Mouse (Mus musculus): ENCODE results near the gene Rad23b. TPM values are rescaled to one million over a fixed set of nuclear protein-coding genes. Genes with fewer than 3 reads are reported as not detected.
"Not testable (repeated sequence)": the region's sequence is repeated elsewhere in the genome, so short reads cannot be mapped to it uniquely, and the experiment has no call there.

Gene Rad23b
- polyA plus RNA-seq, 1 experiment from 2014 or later, result 36.6 TPM

DNA sequence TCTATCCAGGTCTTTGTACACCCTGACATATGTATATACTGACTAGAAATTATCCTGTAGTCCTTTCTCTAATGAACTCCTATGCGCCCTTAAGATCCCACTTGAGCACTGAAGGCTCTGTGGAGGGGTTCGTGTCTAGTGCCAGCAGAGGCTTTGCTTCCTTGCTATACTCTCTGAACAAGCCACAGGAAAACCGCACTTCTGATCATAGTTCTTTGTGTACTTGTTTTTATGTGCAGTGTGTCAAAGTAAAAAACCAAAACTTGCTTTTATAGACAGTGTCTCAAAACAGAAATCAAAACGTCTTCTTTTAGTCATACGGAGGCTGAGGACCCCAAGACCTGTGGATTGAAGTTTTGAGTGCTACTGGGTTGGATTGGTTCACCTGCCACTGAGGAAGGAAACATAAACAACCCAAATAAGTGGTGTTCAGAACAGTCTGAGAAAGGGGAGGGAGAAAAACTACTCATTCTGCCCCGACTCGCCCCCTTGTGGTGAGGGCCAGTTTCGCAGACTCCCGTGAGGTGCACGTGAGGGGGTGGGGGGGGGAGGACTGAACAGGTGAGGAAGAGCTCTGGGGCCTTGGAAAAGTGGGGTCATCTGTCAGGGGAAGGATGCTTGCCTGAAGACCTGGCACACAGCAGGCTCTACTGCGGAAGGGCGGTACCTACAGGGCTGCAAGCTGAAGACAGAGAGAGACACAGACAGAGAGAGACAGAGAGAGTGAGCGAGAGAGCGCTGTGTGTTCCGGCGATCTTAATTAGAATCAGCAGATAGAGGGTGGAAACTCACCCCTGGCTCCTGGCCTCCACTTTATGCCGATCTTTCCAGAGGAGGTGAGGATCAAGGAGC is 48.3 kb downstream of the Rad23b start:
- H3K27me3 ChIP-seq, result no peaks in the 10 kb centered on the region
- WGBS (ENCODE audit: insufficient replicate concordance), result 37% methylated on average over 17 of the region's 17 CpGs
- no peak overlapping the region for H3K4me2 ChIP-seq
- no peaks in the 10 kb centered on the region for H3K36me3 ChIP-seq (replicated peaks)
- no peak overlapping the region for H3K9ac ChIP-seq
- ATAC-seq (ENCODE audit: insufficient read depth), result no peak
- no peaks in the 10 kb centered on the region for H3K4me1 ChIP-seq (replicated peaks)
- no peaks in the 10 kb centered on the region for H3K9me3 ChIP-seq (replicated peaks)
- H3K27ac ChIP-seq (replicated peaks), result no peak overlapping the region
- no peak overlapping the region for H3K4me3 ChIP-seq (replicated peaks)

DNA sequence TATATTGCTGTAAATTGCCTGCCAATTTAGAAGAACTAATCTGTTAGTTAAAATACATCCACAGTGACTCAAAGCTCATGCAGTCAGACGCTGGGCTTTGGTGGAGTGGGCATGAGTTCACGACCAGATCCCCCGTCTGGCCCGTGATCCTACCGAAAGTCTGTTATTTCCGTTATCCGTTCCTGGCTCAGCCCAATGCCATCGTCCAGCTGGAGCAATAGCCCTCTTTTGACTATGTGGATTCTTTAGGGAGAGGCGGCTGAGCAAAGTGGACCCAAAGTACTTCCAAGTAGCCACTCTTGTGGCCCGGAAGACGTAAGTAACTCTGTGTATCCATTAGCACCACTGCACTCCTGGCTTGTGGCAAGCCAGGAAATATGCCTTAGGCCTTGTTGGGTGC is 49.1 kb downstream of the Rad23b start:
- Histone ChIP-seq H3K4me3 (replicated peaks) (no peak overlapping the region), H3K4me1 (replicated peaks) (no peaks in the 10 kb centered on the region), H3K4me2 (no peak overlapping the region), H3K27me3 (no peaks in the 10 kb centered on the region), H3K9ac (no peak overlapping the region), H3K36me3 (replicated peaks) (no peaks in the 10 kb centered on the region), H3K9me3 (replicated peaks) (no peaks in the 10 kb centered on the region), H3K27ac (replicated peaks) (no peak overlapping the region)
- 77% methylated on average over 11 of the region's 11 CpGs for WGBS (ENCODE audit: insufficient replicate concordance)
- no peak for ATAC-seq (ENCODE audit: insufficient read depth)

DNA sequence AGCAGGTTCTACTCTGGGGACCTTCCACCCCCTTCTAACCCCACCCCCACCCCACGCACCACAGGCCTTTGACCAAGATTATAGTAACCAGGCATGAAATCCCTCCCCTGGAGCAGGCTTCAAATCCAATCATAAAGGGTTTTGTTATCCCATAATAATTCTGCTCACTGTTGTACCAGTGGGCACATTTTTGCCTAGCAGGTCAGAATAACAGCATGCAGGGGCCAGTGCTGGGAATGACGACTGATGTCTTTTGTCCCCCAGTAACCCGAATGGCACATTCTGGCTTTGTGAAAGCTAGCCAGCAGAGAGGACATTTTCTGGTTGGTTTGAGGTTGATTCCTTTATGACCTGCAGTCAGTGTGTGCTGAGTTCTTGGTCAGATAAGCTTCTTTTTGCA is 55.5 kb downstream of the Rad23b start:
- Histone ChIP-seq H3K9ac (no peak overlapping the region), H3K27me3 (no peaks in the 10 kb centered on the region), H3K9me3 (replicated peaks) (no peaks in the 10 kb centered on the region), H3K4me2 (no peak overlapping the region), H3K27ac (replicated peaks) (no peak overlapping the region), H3K4me3 (replicated peaks) (no peak overlapping the region), H3K4me1 (replicated peaks) (peaks cover 12% of the 10 kb centered on the region), H3K36me3 (replicated peaks) (no peaks in the 10 kb centered on the region)
- 40% methylated on average over 3 of the region's 3 CpGs for whole genome bisulfite sequencing (ENCODE audit: insufficient replicate concordance)
- no peak for ATAC-seq (ENCODE audit: insufficient read depth)

DNA sequence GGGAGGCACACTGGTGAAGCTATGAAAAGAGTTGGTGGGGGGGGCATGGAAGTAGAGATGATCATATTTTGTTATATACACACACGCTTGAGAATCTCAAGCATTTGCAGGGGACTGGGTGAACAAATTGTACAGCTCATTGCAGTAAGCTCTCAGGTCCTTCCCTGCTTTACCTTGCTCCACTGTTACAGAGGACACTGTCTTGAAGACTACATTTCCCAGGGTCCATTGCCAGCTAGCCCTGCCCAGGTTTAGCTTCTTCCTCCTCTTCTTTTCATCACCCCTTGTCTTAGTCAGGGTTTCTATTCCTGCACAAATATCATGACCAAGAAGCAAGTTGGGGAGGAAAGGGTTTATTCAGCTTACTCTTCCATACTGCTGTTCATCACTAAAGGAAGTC is 56.7 kb downstream of the Rad23b start:
- Histone ChIP-seq H3K27me3 (no peaks in the 10 kb centered on the region), H3K9me3 (replicated peaks) (no peaks in the 10 kb centered on the region), H3K27ac (replicated peaks) (no peak overlapping the region), H3K9ac (no peak overlapping the region), H3K36me3 (replicated peaks) (no peaks in the 10 kb centered on the region), H3K4me2 (no peak overlapping the region), H3K4me3 (replicated peaks) (no peak overlapping the region), H3K4me1 (replicated peaks) (peaks cover 12% of the 10 kb centered on the region)
- ATAC-seq (ENCODE audit: insufficient read depth), result no peak
- WGBS (ENCODE audit: insufficient replicate concordance), result 64% methylated on average over 1 of the region's 1 CpGs

DNA sequence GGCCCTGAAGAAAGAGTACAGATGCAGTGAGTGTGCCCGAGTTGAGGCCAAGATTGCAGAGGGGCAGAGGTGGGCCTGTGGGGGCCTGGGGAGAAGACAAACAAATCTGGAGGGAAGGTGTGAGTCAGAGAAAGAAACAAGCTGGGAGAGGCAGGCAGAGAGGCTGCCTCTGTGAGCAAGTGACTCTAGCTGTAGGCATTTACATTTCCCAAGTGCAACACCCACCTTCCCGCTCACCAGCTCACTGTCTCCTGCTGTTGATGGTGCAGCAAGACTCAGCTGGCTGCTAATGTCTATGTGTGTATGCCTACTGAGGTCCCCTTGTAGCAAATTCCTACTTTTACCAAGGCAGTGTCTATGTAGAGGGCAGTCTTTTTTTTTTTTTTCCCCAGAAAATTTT is 58.2 kb downstream of the Rad23b start:
- H3K27ac ChIP-seq (replicated peaks), result no peak overlapping the region
- H3K9me3 ChIP-seq (replicated peaks), result no peaks in the 10 kb centered on the region
- H3K27me3 ChIP-seq, result no peaks in the 10 kb centered on the region
- no peak overlapping the region for H3K4me3 ChIP-seq (replicated peaks)
- no peak for ATAC-seq (ENCODE audit: insufficient read depth)
- no peaks in the 10 kb centered on the region for H3K36me3 ChIP-seq (replicated peaks)
- no peak overlapping the region for H3K4me2 ChIP-seq
- H3K9ac ChIP-seq, result no peak overlapping the region
- WGBS (ENCODE audit: insufficient replicate concordance), result 52% methylated on average over 2 of the region's 2 CpGs
- peaks cover 12% of the 10 kb centered on the region for H3K4me1 ChIP-seq (replicated peaks)

DNA sequence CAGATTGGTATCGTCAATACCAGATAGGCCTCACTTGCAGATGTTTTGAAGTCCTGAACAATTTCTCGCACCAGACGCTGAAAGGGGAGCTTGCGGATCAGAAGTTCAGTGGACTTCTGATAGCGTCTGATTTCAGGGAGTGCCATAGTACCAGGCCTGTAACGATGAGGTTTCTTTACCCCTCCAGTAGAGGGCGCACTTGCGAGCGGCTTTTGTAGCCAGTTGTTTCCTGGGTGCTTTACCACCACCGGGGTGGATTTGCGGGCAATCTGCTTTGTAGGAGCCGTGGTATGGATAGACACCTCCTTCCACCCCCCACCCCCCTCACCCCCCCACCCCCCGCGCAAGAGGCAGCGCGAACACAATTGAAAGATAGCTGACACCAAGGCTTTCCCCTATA is 59.2 kb downstream of the Rad23b start:
- H3K9ac ChIP-seq, result no peak overlapping the region
- H3K4me2 ChIP-seq, result no peak overlapping the region
- H3K4me3 ChIP-seq (replicated peaks), result no peak overlapping the region
- no peaks in the 10 kb centered on the region for H3K27me3 ChIP-seq
- H3K4me1 ChIP-seq (replicated peaks), result peaks cover 12% of the 10 kb centered on the region
- H3K9me3 ChIP-seq (replicated peaks), result no peaks in the 10 kb centered on the region
- no peak for ATAC-seq (ENCODE audit: insufficient read depth)
- no peak overlapping the region for H3K27ac ChIP-seq (replicated peaks)
- 86% methylated on average over 16 of the region's 16 CpGs for WGBS (ENCODE audit: insufficient replicate concordance)
- no peaks in the 10 kb centered on the region for H3K36me3 ChIP-seq (replicated peaks)

DNA sequence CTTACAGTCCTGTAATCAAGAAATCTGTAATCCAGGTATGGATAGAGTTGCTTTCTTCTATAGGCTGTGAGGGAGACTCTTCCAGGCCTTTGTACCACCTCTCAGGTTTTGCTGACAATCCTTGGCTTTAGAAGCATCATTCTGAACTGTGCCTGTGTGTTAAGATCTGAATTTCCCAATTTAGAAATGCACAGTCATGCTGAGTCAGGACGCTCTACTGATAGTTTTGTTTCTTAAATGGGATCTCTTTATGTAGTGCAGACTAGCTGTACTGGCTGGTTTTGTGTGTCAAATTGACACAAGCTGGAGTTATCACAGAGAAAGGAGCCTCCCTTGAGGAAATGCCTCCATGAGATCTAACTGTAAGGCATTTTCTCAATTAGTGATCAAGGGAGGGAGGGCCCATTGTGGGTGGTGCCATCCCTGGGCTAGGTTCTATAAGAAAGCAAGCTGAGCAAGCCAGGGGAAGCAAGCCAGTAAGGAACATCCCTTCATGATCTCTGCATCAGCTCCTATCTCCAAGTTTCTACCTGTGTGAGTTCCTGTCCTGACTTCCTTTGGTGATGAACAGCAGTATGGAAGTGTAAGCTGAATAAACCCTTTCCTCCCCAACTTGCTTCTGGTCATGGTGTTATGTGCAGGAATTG is 59.9 kb downstream of the Rad23b start:
- not testable (repeated sequence) for H3K9ac ChIP-seq; H3K4me3 ChIP-seq (replicated peaks); H3K36me3 ChIP-seq (replicated peaks); H3K27me3 ChIP-seq; H3K27ac ChIP-seq (replicated peaks); H3K9me3 ChIP-seq (replicated peaks)
- 43% methylated on average over 1 of the region's 1 CpGs for WGBS (ENCODE audit: insufficient replicate concordance)
- peaks cover 12% of the 10 kb centered on the region for H3K4me1 ChIP-seq (replicated peaks)
- peak; percentile 61 for ATAC-seq (ENCODE audit: insufficient read depth)
- peak overlapping the region; percentile 25; the same call in 1 of the 2 replicates for H3K4me2 ChIP-seq

DNA sequence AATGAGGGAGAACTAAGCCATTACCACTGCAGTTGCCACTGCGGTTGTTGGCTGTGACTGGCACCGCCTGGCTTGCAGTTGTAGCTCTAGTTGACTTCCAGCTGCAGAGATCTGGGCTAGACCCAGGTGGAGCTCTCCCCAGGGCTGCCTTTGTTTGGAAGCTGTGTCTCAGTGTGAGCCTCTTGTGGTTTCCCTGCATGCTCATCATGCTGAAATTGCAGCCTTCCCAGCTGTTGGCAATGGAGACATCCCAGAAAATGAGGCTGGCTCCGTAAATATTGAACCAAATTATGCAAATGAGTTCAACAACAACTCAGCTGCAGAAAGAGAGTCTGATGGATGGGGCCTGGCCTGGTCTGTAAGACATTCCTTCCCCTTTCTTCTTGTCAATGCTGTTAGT is 66.0 kb downstream of the Rad23b start:
- H3K9ac ChIP-seq, result no peak overlapping the region
- no peak overlapping the region for H3K4me3 ChIP-seq (replicated peaks)
- no peaks in the 10 kb centered on the region for H3K27me3 ChIP-seq
- no peak overlapping the region for H3K4me2 ChIP-seq
- H3K36me3 ChIP-seq (replicated peaks), result no peaks in the 10 kb centered on the region
- H3K4me1 ChIP-seq (replicated peaks), result no peaks in the 10 kb centered on the region
- 53% methylated on average over 3 of the region's 3 CpGs for WGBS (ENCODE audit: insufficient replicate concordance)
- no peak for ATAC-seq (ENCODE audit: insufficient read depth)
- H3K9me3 ChIP-seq (replicated peaks), result no peaks in the 10 kb centered on the region
- no peak overlapping the region for H3K27ac ChIP-seq (replicated peaks)

DNA sequence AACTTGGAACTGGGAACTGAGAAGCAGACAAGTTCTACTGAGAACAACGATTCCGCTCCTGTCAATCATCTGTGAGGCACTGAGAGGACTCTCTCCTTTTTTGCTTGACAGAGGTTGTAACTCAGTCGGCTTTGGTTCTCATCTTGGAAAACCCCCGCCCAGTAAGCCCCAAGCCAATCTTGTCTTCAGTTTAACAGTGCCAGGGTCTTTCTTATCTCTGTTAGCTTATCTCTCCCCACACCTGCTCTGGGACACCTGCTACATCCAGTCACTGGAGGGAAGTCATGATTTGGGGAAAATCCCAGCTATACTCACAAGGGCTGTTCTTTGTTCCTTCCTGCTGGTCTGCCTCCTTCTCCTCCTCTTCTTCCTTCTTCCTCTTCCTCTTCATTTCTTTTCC is 76.4 kb downstream of the Rad23b start:
- no peaks in the 10 kb centered on the region for H3K36me3 ChIP-seq (replicated peaks)
- WGBS (ENCODE audit: insufficient replicate concordance), result 36% methylated on average over 4 of the region's 4 CpGs
- no peak for ATAC-seq (ENCODE audit: insufficient read depth)
- no peak overlapping the region for H3K4me3 ChIP-seq (replicated peaks)
- no peak overlapping the region for H3K27ac ChIP-seq (replicated peaks)
- no peak overlapping the region for H3K9ac ChIP-seq
- H3K4me2 ChIP-seq, result no peak overlapping the region
- H3K27me3 ChIP-seq, result no peaks in the 10 kb centered on the region
- no peaks in the 10 kb centered on the region for H3K4me1 ChIP-seq (replicated peaks)
- H3K9me3 ChIP-seq (replicated peaks), result no peaks in the 10 kb centered on the region

All from liver, embryonic 15.5 days (tissue).